Mouse (Mus musculus) gastrocnemius, adult 2 months (tissue): ENCODE results near the gene Pak6. TPM values are rescaled to one million over a fixed set of nuclear protein-coding genes. Genes with fewer than 3 reads are reported as not detected.

Experiments used
- DNase-seq: peaks from one replicate; pipeline ENCODE4 v3.0.0; 2022
- H3K27ac ChIP-seq: fragments of 200-600 bp; 2 replicates; pipeline ENCODE4 v1.8.1; 2022; ENCODE audit warnings: mild to moderate bottlenecking
- H3K4me3 ChIP-seq: fragments of 200-600 bp; 2 replicates; pipeline ENCODE4 v1.8.1; 2022; ENCODE audit warnings: mild to moderate bottlenecking, moderate library complexity
- CTCF ChIP-seq: fragments of 200-600 bp; IDR thresholded peaks from 2 replicates; pipeline ENCODE4 v1.8.1; 2022; ENCODE audit warnings: antibody characterized with exemption, mild to moderate bottlenecking, moderate library complexity
- intact Hi-C: fragments of 180-260 bp; cut with DNase I; formaldehyde crosslinking; loops from one replicate; pipeline ENCODE4 v1.15.1; 2025
- total RNA-seq, 2 experiments: library from RNA; stranded (reverse); gene quantifications; 2 replicates each; pipeline ENCODE4 v1.2.3; 2021

The Pak6 gene
- total RNA-seq, 2 experiments from 2014 or later = not detected

GRCm38 (mm10) chr2:118695677-118696232 is 32.7 kb downstream of the Pak6 start:
- no peak overlapping the region for H3K4me3 ChIP-seq
- no peak overlapping the region for H3K27ac ChIP-seq
- intact Hi-C loops = loop anchor here (1.0 to 5.0 kb wide), 2 partner anchors 57 to 208 kb away; no protein-coding TSS in a partner anchor
- TF ChIP-seq CTCF = peak; percentile 89
- DNase-seq = peak; percentile 52

- TF ChIP-seq CTCF = no peak
- Histone ChIP-seq H3K4me3 (peak overlapping the region; percentile 17), H3K27ac (no peak overlapping the region)
- intact Hi-C loops = loop anchor here (1.0 to 5.0 kb wide), 2 partner anchors 58 to 209 kb away; no protein-coding TSS in a partner anchor
- DNase-seq = peak; percentile 39
Observed at GRCm38 (mm10) chr2:118696451-118697308, 33.6 kb downstream of the Pak6 start.

- H3K4me3 ChIP-seq = no peak overlapping the region
- H3K27ac ChIP-seq = no peak overlapping the region
- intact Hi-C loops = loop anchor here (5.0 kb wide), 1 partner anchor 210 kb away; no protein-coding TSS in a partner anchor
- no peak for DNase-seq
- TF ChIP-seq CTCF = no peak
Observed at GRCm38 (mm10) chr2:118697311-118697877, 34.3 kb downstream of the Pak6 start.

- no peak for TF ChIP-seq CTCF
- intact Hi-C loops = loop anchor here (5.0 kb wide), 1 partner anchor 211 kb away; no protein-coding TSS in a partner anchor
- peak; percentile 50 for DNase-seq
- Histone ChIP-seq H3K27ac (peak overlapping the region; percentile 35), H3K4me3 (no peak overlapping the region)
Observed at GRCm38 (mm10) chr2:118697955-118698354, 34.9 kb downstream of the Pak6 start.

GRCm38 (mm10) chr2:118700179-118701062 is 37.3 kb downstream of the Pak6 start:
- intact Hi-C loops = loop anchor here (1.0 kb wide), 1 partner anchor 30 kb away; no protein-coding TSS in a partner anchor
- DNase-seq = peak; percentile 90
- no peak; the same call in 1 of the 2 replicates for TF ChIP-seq CTCF
- peak overlapping the region; percentile 65 for H3K4me3 ChIP-seq
- H3K27ac ChIP-seq = peak overlapping the region; percentile 28; the same call in 1 of the 2 replicates

GRCm38 (mm10) chr2:118701161-118701560 is 38.1 kb downstream of the Pak6 start:
- intact Hi-C loops = no loop called here
- H3K27ac ChIP-seq = no peak overlapping the region
- H3K4me3 ChIP-seq = no peak overlapping the region
- no peak for DNase-seq
- no peak for TF ChIP-seq CTCF

- intact Hi-C loops = no loop called here
- no peak for TF ChIP-seq CTCF
- no peak overlapping the region for H3K27ac ChIP-seq
- DNase-seq = no peak
- peak overlapping the region; percentile 78 for H3K4me3 ChIP-seq
Observed at GRCm38 (mm10) chr2:118701971-118702882, 39.1 kb downstream of the Pak6 start.

GRCm38 (mm10) chr2:118702883-118703761 is 40.0 kb downstream of the Pak6 start:
- peak overlapping the region; percentile 78 for H3K4me3 ChIP-seq
- no peak overlapping the region for H3K27ac ChIP-seq
- intact Hi-C loops = loop anchor here (1.0 kb wide), 1 partner anchor 180 kb away; no protein-coding TSS in a partner anchor
- peak; percentile 58 for TF ChIP-seq CTCF
- DNase-seq = peak; percentile 75

GRCm38 (mm10) chr2:118703913-118704730 is 41.0 kb downstream of the Pak6 start, which contains the start of gene Ankrd63:
Gene Ankrd63 (minus strand): TSS chr2:118703963.
- Histone ChIP-seq H3K4me3 (peak within 1 kb of the TSS; percentile 78), H3K27ac (no peak within 1 kb of the TSS)
- intact Hi-C loops = loop anchor here (1.0 kb wide), 1 partner anchor 179 kb away; no protein-coding TSS in a partner anchor
- no peak for TF ChIP-seq CTCF
- no peak for DNase-seq
